ENCODE assay signal across 17 mouse cellular contexts in genomic region chr1:193564225-193564624, GRCm38 (mm10).
DNase-seq lines count a peak whose midpoint lies in the region; ATAC-seq and TF ChIP-seq lines count a peak whose summit lies in the region.
"Had no signal": no experiment of that assay in that cellular context is flagged by ENCODE, and none has a peak within 500 bp of the region (broad histone marks: within the 10 kb centered on the region; RNA-seq: fewer than 3 reads in every experiment).

No protein-coding gene starts in this region.

- no peak for ATAC-seq in hindbrain, embryonic 13.5 days (ENCODE audit: low FRiP score)
- ATAC-seq: intestine, postnatal 0 days had no signal

- no peaks in the 10 kb centered on the region for H3K4me1 ChIP-seq in hindbrain, embryonic 13.5 days (replicated peaks)
- no peaks in the 10 kb centered on the region for H3K4me1 ChIP-seq in hindbrain, embryonic 10.5 days (replicated peaks)

- no peaks in the 10 kb centered on the region for H3K9me3 ChIP-seq in hindbrain, embryonic 13.5 days
- H3K9me3 ChIP-seq in hindbrain, embryonic 10.5 days = no peaks in the 10 kb centered on the region
- H3K9me3 ChIP-seq: heart, embryonic 12.5 days had no signal

- TF ChIP-seq CTCF in brain, embryonic 14.5 days (IDR thresholded peaks at IDR 0.05; ENCODE audit: borderline replicate concordance, extremely low read depth, insufficient read depth, insufficient read length) = no peak

- whole genome bisulfite sequencing in hindbrain, embryonic 13.5 days = 70% methylated on average over 3 of the region's 3 CpGs
- WGBS in hindbrain, embryonic 10.5 days = 84% methylated on average over 3 of the region's 3 CpGs

- H3K27me3 ChIP-seq in hindbrain, embryonic 13.5 days = no peaks in the 10 kb centered on the region
- H3K27me3 ChIP-seq in hindbrain, embryonic 10.5 days (ENCODE audit: insufficient read depth, poor library complexity, severe bottlenecking) = no peaks in the 10 kb centered on the region; the same call in none of the 2 replicates
- H3K27me3 ChIP-seq: heart, embryonic 12.5 days had no signal

- DNase-seq in cerebellum, postnatal 10 days = peak; percentile 77 to 81
- DNase-seq in cerebellum, adult 9-10 months = no peak
- DNase-seq in hindbrain, embryonic 10.5 days (ENCODE audit: low spot score) = no peak
- DNase-seq in 3T3-L1 (ENCODE audit: low read depth, low spot score) = peak; percentile 51
- DNase-seq in brain, embryonic 14.5 days (ENCODE audit: low read depth) = peak; percentile 52
- DNase-seq in testis, postnatal 10 days (ENCODE audit: low spot score) = no peak
- DNase-seq: cerebellum, adult 18-20 months; gastrocnemius, postnatal 25 days; spleen, adult 18-20 months; thymus, postnatal 36 days had no signal

- H3K4me2 ChIP-seq in hindbrain, embryonic 13.5 days = no peak overlapping the region
- H3K4me2 ChIP-seq: heart, embryonic 12.5 days; midbrain, embryonic 11.5 days had no signal

- H3K36me3 ChIP-seq in hindbrain, embryonic 13.5 days = no peaks in the 10 kb centered on the region
- H3K36me3 ChIP-seq in hindbrain, embryonic 10.5 days = no peaks in the 10 kb centered on the region
- H3K36me3 ChIP-seq: heart, embryonic 12.5 days had no signal

- no peak overlapping the region for H3K4me3 ChIP-seq in hindbrain, embryonic 13.5 days
- no peak overlapping the region for H3K4me3 ChIP-seq in hindbrain, embryonic 10.5 days
- H3K4me3 ChIP-seq: heart, embryonic 12.5 days; layer of hippocampus, adult 2 months; myocyte had no signal

- 0 out of 2 replicates have a peak overlapping the region, but pooled peaks have one; percentile 4 for H3K27ac ChIP-seq in hindbrain, embryonic 13.5 days
- no peak overlapping the region for H3K27ac ChIP-seq in hindbrain, embryonic 10.5 days
- H3K27ac ChIP-seq: kidney, postnatal 0 days; layer of hippocampus, adult 2 months had no signal

- no peak for TF ChIP-seq POLR2A in brain, embryonic 14.5 days (IDR thresholded peaks at IDR 0.05; ENCODE audit: borderline replicate concordance, extremely low read depth, insufficient read depth, insufficient read length, poor library complexity, severe bottlenecking)

- H3K9ac ChIP-seq in hindbrain, embryonic 13.5 days = no peak overlapping the region
- H3K9ac ChIP-seq: heart, embryonic 12.5 days had no signal

Comparison
In these comparisons a context has a peak if more than half of its experiments do, and no peak if none do; other contexts are left out.
1. DNase-seq: peak in cerebellum, postnatal 10 days (2 of 2), 3T3-L1 (single experiment) and brain, embryonic 14.5 days (single experiment); none in cerebellum, adult 9-10 months (single experiment), hindbrain, embryonic 10.5 days (single experiment) and testis, postnatal 10 days (single experiment).